Mouse (Mus musculus) limb, embryonic 10.5 days (tissue): Measurements from ENCODE around the gene Ednrb. TPM values are rescaled to one million over a fixed set of nuclear protein-coding genes. Genes with fewer than 3 reads are reported as not detected.

ENCODE experiments used
- DNase-seq: peaks from one replicate; pipeline ENCODE4 v3.0.0-alpha.2; 2017; ENCODE audit warnings: low spot score
- H3K27ac ChIP-seq: fragments of 300-500 bp; sonication (generic); 2 replicates; pipeline ENCODE4 v1.5.1; 2016; ENCODE audit warnings: mild to moderate bottlenecking
- H3K27me3 ChIP-seq: fragments of 300-500 bp; sonication (generic); 2 replicates; pipeline ENCODE4 v1.6.1; 2016; ENCODE audit warnings: low read depth, mild to moderate bottlenecking; ENCODE audit not compliant: poor library complexity, severe bottlenecking
- H3K36me3 ChIP-seq: fragments of 300-500 bp; sonication (generic); 2 replicates; pipeline ENCODE4 v1.6.1; 2016; ENCODE audit warnings: mild to moderate bottlenecking, moderate library complexity
- H3K4me1 ChIP-seq: fragments of 300-500 bp; sonication (generic); 2 replicates; pipeline ENCODE4 v1.6.1; 2016
- H3K4me3 ChIP-seq: fragments of 300-500 bp; sonication (generic); 2 replicates; pipeline ENCODE4 v1.5.1; 2016; ENCODE audit warnings: mild to moderate bottlenecking, moderate library complexity
- H3K9me3 ChIP-seq: fragments of 300-500 bp; sonication (generic); replicated peaks from 2 replicates; pipeline ENCODE4 v1.6.1; 2016; ENCODE audit warnings: mild to moderate bottlenecking
- WGBS: fragments of 180-500 bp; shearing (Covaris S2); methylation state at CpG from one replicate; pipeline ENCODE4 v1.1.7; 2016; 5-methylcytosine and 5-hydroxymethylcytosine counted together
- polyA plus RNA-seq: library from polyadenylated mRNA; unstranded; fragments of >200 nt; fragmentation: Nextera tagmentation; extraction: Ambion mirVana; gene quantifications from 2 replicates; pipeline ENCODE4 v1.2.1, GENCODE M21; 2016

The Ednrb gene
- polyA plus RNA-seq, 1 experiment from 2014 or later = 4.0 TPM

- Histone ChIP-seq H3K4me1 (peaks cover 20% of the 10 kb centered on the region), H3K27ac (peak overlapping the region; percentile 36; the same call in 1 of the 2 replicates), H3K27me3 (peaks cover 52% of the 10 kb centered on the region), H3K4me3 (peak overlapping the region; percentile 60), H3K36me3 (no peaks in the 10 kb centered on the region), H3K9me3 (no peaks in the 10 kb centered on the region)
- under 1% methylated on average over 30 of the region's 30 CpGs for WGBS
- DNase-seq = peak; percentile 65
Measured at GRCm38 (mm10) chr14:103843371-103844001, 716 bp downstream of the Ednrb start.

GRCm38 (mm10) chr14:103842896-103843295 is 1.3 kb downstream of the Ednrb start:
- no peak overlapping the region for H3K27ac ChIP-seq
- peak overlapping the region; percentile 60 for H3K4me3 ChIP-seq
- no peaks in the 10 kb centered on the region for H3K36me3 ChIP-seq
- H3K4me1 ChIP-seq = peaks cover 20% of the 10 kb centered on the region
- WGBS = 10% methylated on average over 16 of the region's 16 CpGs
- no peaks in the 10 kb centered on the region for H3K9me3 ChIP-seq
- DNase-seq = no peak
- peaks cover 52% of the 10 kb centered on the region for H3K27me3 ChIP-seq

DNA sequence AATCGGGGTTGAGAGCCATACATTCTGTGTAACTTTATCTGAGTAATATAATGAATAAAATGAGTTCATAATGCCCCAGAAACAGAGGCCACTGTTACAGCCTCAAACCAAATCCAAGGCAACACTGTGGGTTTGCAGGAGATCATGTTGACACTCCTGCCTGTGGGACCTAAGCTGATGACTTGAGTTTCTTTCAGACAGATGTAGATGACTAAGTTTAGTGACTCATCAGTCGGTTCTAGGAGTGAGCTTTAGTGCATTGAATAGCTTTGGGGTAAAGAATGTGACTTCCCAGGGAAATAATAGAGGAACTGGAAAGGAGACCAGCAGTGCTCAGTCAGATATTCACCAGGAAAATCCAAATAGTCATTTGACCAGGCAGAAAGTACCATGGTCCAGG is 3.8 kb downstream of the Ednrb start:
- DNase-seq = no peak
- WGBS = 88% methylated on average over 2 of the region's 2 CpGs
- no peak overlapping the region for H3K4me3 ChIP-seq
- H3K4me1 ChIP-seq = peaks cover 31% of the 10 kb centered on the region
- H3K36me3 ChIP-seq = no peaks in the 10 kb centered on the region
- no peak overlapping the region for H3K27ac ChIP-seq
- peaks cover 46% of the 10 kb centered on the region for H3K27me3 ChIP-seq
- no peaks in the 10 kb centered on the region for H3K9me3 ChIP-seq

DNA sequence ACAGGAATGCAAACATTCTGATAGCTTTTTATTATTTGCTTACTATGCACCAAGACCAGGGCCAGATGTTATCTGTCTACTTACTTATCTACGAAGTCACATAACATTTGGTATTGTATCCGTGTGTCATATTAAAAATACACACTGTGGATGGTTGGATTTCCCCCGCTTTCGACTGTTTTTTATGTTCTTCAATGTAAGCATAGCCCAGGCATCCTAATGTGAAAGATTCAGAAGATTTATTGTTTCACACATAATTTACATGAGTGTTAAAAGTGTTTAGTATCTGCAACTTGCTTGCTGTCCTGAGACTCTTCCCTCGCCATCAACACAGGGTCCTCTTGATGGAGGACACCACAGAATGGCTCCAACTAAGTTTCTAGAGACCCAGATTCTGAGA is 5.3 kb downstream of the Ednrb start:
- H3K4me1 ChIP-seq = peaks cover 26% of the 10 kb centered on the region
- H3K9me3 ChIP-seq = no peaks in the 10 kb centered on the region
- 87% methylated on average over 5 of the region's 5 CpGs for WGBS
- no peak for DNase-seq
- H3K4me3 ChIP-seq = no peak overlapping the region
- no peak overlapping the region for H3K27ac ChIP-seq
- H3K27me3 ChIP-seq = peaks cover 31% of the 10 kb centered on the region
- H3K36me3 ChIP-seq = no peaks in the 10 kb centered on the region

GRCm38 (mm10) chr14:103834589-103834988 is 9.6 kb downstream of the Ednrb start:
- Histone ChIP-seq H3K9me3 (no peaks in the 10 kb centered on the region), H3K27ac (no peak overlapping the region), H3K36me3 (no peaks in the 10 kb centered on the region), H3K4me1 (peaks cover 16% of the 10 kb centered on the region), H3K4me3 (no peak overlapping the region), H3K27me3 (no peaks in the 10 kb centered on the region; the same call in 1 of the 2 replicates)
- no peak for DNase-seq
- 36% methylated on average over 7 of the region's 7 CpGs for WGBS

DNA sequence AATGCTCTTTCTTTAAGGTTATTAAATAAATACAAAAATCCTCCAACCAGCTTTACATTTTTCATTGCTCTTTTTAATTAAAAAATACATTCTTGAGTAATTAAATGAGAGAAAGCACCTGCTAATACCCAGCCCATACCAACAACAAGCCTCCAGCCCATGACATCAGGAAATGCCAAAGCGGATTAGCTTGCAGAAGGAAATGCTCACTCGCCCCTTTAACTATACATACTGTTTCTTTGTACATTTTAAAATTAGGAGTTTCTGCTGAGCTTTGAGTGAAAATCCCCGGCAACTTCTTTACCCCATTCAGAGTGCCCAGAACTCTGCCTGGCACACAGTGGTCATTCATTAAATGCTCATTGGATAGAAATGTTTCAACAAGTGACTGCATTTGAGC is 10.1 kb downstream of the Ednrb start:
- Histone ChIP-seq H3K27ac (no peak overlapping the region), H3K9me3 (no peaks in the 10 kb centered on the region), H3K4me3 (no peak overlapping the region), H3K27me3 (no peaks in the 10 kb centered on the region; the same call in 1 of the 2 replicates), H3K36me3 (no peaks in the 10 kb centered on the region), H3K4me1 (peaks cover 16% of the 10 kb centered on the region)
- no peak for DNase-seq
- WGBS = 70% methylated on average over 3 of the region's 3 CpGs

DNA sequence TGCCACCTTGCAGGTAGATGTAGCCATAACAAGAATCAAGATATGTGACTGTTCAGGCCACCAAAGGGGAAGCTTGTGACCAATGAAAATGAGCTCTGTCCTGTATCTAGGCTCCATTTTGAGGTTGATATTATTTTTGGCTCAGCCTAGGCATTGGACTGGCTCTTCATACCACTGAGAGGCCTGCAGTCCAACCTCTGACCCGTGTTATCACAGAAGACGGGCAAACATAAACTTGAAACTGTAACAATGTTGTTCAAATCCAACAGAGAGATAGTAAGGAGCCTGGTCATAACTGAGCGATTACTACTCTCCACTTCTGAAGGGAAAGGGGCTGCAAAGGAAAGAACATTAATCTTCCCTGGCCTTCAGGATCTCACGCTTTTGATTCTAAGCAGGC is 11.7 kb downstream of the Ednrb start:
- no peak for DNase-seq
- H3K27me3 ChIP-seq = no peaks in the 10 kb centered on the region
- peaks cover 16% of the 10 kb centered on the region for H3K4me1 ChIP-seq
- H3K9me3 ChIP-seq = no peaks in the 10 kb centered on the region
- 68% methylated on average over 4 of the region's 4 CpGs for WGBS
- no peak overlapping the region for H3K27ac ChIP-seq
- no peaks in the 10 kb centered on the region for H3K36me3 ChIP-seq
- H3K4me3 ChIP-seq = no peak overlapping the region

- Histone ChIP-seq H3K27ac (no peak overlapping the region), H3K36me3 (no peaks in the 10 kb centered on the region), H3K4me3 (no peak overlapping the region), H3K27me3 (no peaks in the 10 kb centered on the region), H3K9me3 (no peaks in the 10 kb centered on the region), H3K4me1 (peaks cover 6% of the 10 kb centered on the region)
- no peak for DNase-seq
- WGBS = 88% methylated on average over 5 of the region's 5 CpGs
Measured at GRCm38 (mm10) chr14:103831007-103831406, 13.2 kb downstream of the Ednrb start.

- WGBS = 94% methylated on average over 9 of the region's 9 CpGs
- Histone ChIP-seq H3K27ac (no peak overlapping the region), H3K4me1 (peaks cover 23% of the 10 kb centered on the region), H3K9me3 (no peaks in the 10 kb centered on the region), H3K4me3 (no peak overlapping the region), H3K27me3 (no peaks in the 10 kb centered on the region), H3K36me3 (no peaks in the 10 kb centered on the region)
- no peak for DNase-seq
Measured at GRCm38 (mm10) chr14:103826343-103826742, 17.9 kb downstream of the Ednrb start.

GRCm38 (mm10) chr14:103825934-103826333 is 18.3 kb downstream of the Ednrb start:
- Histone ChIP-seq H3K27ac (no peak overlapping the region), H3K9me3 (no peaks in the 10 kb centered on the region), H3K4me1 (peaks cover 23% of the 10 kb centered on the region), H3K27me3 (no peaks in the 10 kb centered on the region), H3K4me3 (no peak overlapping the region), H3K36me3 (no peaks in the 10 kb centered on the region)
- no peak for DNase-seq
- WGBS = 95% methylated on average over 5 of the region's 5 CpGs

- Histone ChIP-seq H3K4me1 (peaks cover 23% of the 10 kb centered on the region), H3K27me3 (no peaks in the 10 kb centered on the region), H3K36me3 (no peaks in the 10 kb centered on the region), H3K4me3 (no peak overlapping the region), H3K27ac (no peak overlapping the region), H3K9me3 (no peaks in the 10 kb centered on the region)
- WGBS = 22% methylated on average over 7 of the region's 7 CpGs
- DNase-seq = peak; percentile 55
Measured at GRCm38 (mm10) chr14:103823501-103823900, 20.7 kb downstream of the Ednrb start.

GRCm38 (mm10) chr14:103822590-103822989 is 21.6 kb downstream of the Ednrb start:
- Histone ChIP-seq H3K9me3 (no peaks in the 10 kb centered on the region), H3K4me1 (peaks cover 23% of the 10 kb centered on the region), H3K36me3 (no peaks in the 10 kb centered on the region), H3K4me3 (no peak overlapping the region), H3K27me3 (no peaks in the 10 kb centered on the region), H3K27ac (no peak overlapping the region)
- DNase-seq = no peak
- 13% methylated on average over 1 of the region's 1 CpGs for WGBS

DNA sequence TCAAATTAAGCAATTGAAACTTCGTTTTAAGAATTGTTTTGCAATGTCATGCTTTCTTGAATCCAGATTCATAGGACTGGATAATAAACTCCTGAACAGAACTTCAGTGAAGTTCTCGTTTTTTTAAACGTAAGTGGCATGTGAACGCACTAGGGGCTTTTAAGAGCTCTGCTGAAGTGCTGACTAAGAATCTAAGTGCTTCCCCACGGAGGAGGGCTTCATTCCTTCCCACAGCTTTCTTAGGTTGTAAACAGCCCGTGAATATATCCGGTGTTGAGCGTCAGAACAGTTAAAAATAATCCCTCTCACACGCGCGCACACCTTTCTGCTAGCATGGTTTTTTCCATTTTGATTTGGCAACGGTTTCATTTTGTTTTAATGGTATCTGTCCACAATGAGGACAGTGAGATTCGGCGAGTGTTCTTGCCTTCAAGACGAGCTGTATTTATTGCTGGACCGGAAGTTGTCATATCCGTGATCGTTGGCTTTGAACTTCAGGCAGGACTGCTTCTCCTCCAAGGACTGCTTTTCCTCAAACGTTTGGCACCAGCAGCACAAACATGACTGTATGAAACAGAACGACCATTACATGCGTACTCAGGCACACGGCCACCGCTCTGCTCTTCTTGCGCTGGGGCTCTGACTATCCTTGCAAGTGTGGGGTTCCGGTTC is 27.4 kb downstream of the Ednrb start:
- no peaks in the 10 kb centered on the region for H3K27me3 ChIP-seq
- 86% methylated on average over 25 of the region's 25 CpGs for WGBS
- DNase-seq = no peak
- H3K4me1 ChIP-seq = peaks cover 3% of the 10 kb centered on the region; the same call in 1 of the 2 replicates
- no peaks in the 10 kb centered on the region for H3K9me3 ChIP-seq
- no peak overlapping the region for H3K4me3 ChIP-seq
- no peaks in the 10 kb centered on the region for H3K36me3 ChIP-seq
- H3K27ac ChIP-seq = no peak overlapping the region
